Mouse (Mus musculus) thymus, postnatal 14 days (tissue): ENCODE data around the gene Nkrf.

Experiments used
- DNase-seq: peaks from one replicate; pipeline ENCODE4 v3.0.0; 2021

The Nkrf gene

GRCm38 (mm10) chrX:36852631-36853030, 50.1 kb downstream of the Nkrf start:
- DNase-seq = no peak

GRCm38 (mm10) chrX:36847152-36847551, 55.5 kb downstream of the Nkrf start:
- DNase-seq = no peak

DNA sequence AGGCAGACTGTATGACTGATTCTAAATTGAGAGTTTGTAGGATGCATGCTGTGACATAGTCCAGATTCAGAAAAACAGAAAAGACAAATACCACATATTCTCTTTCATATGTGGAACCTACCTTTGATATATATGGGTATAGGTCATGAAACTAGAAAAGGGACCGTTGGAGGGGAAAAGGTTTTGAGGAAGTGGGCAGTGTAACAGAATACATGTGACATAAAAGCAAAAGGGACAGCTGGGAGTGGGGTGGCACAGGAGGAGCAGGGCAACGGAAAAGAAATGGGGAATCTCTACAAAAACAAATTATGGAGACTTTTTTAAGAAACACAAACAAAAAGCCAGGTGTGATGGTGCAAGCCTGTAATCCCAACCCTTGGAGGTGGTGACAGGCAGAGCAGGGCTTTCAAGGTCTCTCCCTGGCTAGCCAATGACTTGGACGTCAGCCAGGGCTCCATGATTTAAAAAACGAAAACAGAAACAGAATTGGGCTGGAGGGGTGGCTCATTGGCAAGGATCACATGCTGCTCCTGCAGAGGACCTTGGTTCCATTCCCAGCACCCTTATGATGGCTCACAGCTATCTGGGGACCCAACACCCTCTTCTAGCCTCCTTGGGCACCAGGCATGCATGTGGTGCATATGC, 59.2 kb downstream of the Nkrf start:
- DNase-seq = no peak

- DNase-seq = no peak
Measured at GRCm38 (mm10) chrX:36841698-36842097, 61.0 kb downstream of the Nkrf start.

- no peak for DNase-seq
Measured at GRCm38 (mm10) chrX:36839391-36839790, 63.3 kb downstream of the Nkrf start.
